Mouse (Mus musculus): ENCODE measurements at regions not wholly inside any gene's neighbourhood (a gene's known extent, or its start where the extent isn't known, plus 50 kb on each side); places are given as distances from the start of the nearest gene placed in this dataset.

DNA sequence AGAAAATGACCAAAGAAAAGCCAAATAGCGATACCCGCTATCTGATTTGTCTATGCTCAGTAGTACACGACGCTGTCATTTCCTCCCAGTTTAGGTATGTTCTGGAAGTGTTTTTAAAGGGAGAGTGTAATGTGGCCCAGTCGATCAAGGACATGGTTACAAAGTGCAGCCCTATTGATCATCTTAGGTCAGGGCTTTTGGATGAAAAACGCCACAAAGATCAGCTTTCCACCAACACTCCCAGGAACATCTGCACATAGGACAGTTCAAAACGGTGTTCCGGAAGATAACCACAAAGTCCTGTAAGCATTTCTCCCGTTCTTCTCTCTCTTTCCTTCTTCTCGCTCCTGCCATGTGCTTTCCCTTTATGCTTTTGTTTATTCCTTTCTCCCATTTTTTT lies 149.2 kb upstream of the Maf start:
- Histone ChIP-seq H3K9me3 (replicated peaks) (no peaks in the 10 kb centered on the region), H3K36me3 (replicated peaks) (no peaks in the 10 kb centered on the region), H3K4me2 (no peak overlapping the region), H3K9ac (no peak overlapping the region), H3K4me1 (replicated peaks) (no peaks in the 10 kb centered on the region), H3K27me3 (no peaks in the 10 kb centered on the region), H3K4me3 (replicated peaks) (no peak overlapping the region), H3K27ac (replicated peaks) (no peak overlapping the region)
- ATAC-seq (ENCODE audit: insufficient read depth) = no peak
- 69% methylated on average over 10 of the region's 10 CpGs for WGBS (ENCODE audit: insufficient replicate concordance)

DNA sequence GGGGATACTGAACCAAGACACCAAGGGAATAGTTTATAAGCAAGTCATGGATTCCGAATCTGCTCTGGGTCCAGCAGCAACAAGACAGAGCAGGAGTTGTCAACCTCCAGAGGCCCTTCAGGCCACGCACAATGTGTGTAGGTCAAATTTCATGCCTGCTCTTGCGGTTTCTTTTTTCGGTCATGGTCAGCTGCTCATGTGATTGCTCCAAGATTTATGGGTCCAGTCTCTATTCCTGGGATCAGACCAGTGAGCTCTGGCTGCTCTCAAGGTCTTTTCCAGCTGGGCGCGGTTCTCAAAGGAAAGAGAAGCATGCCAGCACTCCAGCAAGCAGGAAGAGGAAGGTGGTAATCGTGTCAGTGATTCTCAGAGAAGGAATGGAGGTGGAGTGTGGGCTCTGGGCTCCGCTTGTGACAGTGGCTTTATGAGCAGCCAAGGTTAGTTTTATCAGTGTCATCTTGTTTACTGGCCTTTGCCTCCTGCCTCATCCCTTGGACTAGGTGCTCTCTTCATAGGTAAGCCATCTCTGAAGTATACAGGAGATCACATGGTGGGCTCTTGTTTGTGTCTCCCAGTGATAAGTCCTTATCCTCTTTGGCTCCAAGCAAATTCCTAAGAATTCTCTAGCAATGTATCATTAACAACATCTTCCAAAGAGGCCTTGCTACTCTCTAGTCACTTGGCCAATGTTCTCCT lies 148.5 kb upstream of the Maf start:
- H3K4me2 ChIP-seq = no peak overlapping the region
- no peak overlapping the region for H3K9ac ChIP-seq
- no peak for ATAC-seq (ENCODE audit: insufficient read depth)
- H3K36me3 ChIP-seq (replicated peaks) = no peaks in the 10 kb centered on the region
- no peaks in the 10 kb centered on the region for H3K27me3 ChIP-seq
- H3K9me3 ChIP-seq (replicated peaks) = no peaks in the 10 kb centered on the region
- no peak overlapping the region for H3K4me3 ChIP-seq (replicated peaks)
- no peak overlapping the region for H3K27ac ChIP-seq (replicated peaks)
- H3K4me1 ChIP-seq (replicated peaks) = no peaks in the 10 kb centered on the region
- 71% methylated on average over 8 of the region's 8 CpGs for WGBS (ENCODE audit: insufficient replicate concordance)

DNA sequence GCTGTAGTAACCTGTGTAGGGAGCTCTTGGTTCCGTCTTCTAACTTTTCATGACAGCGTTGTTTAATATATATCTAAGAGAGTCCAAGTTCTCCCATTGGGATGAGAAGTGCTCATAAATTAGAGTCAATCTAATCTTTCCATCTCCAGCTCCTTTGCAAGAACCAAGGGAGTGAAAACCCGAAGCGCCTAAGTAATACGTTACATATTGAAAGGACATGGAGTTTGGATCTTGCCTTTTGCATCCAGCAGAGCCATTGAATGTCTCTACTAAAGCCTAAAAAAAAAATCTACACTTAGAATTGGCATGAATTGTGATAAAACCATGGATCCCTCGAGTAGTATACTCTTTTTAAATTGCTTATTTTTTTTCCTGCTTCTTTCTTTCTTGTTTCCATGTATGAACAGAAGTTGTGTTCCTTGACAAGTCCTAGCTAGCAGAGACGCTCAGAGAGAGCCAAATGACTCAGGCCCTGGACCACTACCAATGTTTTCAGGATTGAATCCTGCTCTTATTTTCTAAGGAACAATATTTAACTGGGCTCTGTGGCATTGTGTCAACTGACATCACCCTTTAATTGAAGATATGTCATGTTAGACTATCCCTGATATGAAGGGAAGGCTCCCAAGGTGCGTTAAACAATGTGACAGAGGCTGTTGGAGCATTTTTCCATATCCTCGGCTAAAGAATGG lies 146.8 kb upstream of the Maf start:
- Histone ChIP-seq H3K27me3 (no peaks in the 10 kb centered on the region), H3K27ac (replicated peaks) (no peak overlapping the region), H3K9me3 (replicated peaks) (no peaks in the 10 kb centered on the region), H3K4me1 (replicated peaks) (no peaks in the 10 kb centered on the region), H3K4me2 (no peak overlapping the region), H3K9ac (no peak overlapping the region), H3K4me3 (replicated peaks) (no peak overlapping the region), H3K36me3 (replicated peaks) (no peaks in the 10 kb centered on the region)
- 63% methylated on average over 9 of the region's 9 CpGs for WGBS (ENCODE audit: insufficient replicate concordance)
- no peak for ATAC-seq (ENCODE audit: insufficient read depth)

DNA sequence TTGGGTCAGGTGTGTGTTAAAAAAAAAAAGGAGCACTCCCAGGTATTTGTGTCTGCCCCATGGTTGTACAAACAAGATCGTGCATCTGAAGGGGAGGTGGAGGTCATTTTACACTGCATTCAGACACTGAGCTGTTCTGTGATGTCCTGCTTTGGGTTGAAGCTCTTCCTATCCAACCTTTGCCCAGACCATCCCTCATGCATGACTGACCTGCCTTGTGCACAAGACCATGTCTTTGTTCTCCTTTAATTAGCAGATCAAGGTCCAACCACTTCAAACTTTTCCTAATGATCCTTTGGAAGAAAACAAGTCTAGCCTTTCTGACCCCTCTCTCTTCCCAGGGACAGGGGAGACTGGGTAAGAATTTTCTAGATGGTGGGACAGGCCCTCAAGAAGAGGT lies 143.0 kb upstream of the Maf start:
- Histone ChIP-seq H3K4me2 (no peak overlapping the region), H3K9ac (no peak overlapping the region), H3K4me3 (replicated peaks) (no peak overlapping the region), H3K27me3 (no peaks in the 10 kb centered on the region), H3K4me1 (replicated peaks) (no peaks in the 10 kb centered on the region), H3K36me3 (replicated peaks) (no peaks in the 10 kb centered on the region), H3K27ac (replicated peaks) (no peak overlapping the region), H3K9me3 (replicated peaks) (no peaks in the 10 kb centered on the region)
- ATAC-seq (ENCODE audit: insufficient read depth) = no peak
- 53% methylated on average over 1 of the region's 1 CpGs for WGBS (ENCODE audit: insufficient replicate concordance)

DNA sequence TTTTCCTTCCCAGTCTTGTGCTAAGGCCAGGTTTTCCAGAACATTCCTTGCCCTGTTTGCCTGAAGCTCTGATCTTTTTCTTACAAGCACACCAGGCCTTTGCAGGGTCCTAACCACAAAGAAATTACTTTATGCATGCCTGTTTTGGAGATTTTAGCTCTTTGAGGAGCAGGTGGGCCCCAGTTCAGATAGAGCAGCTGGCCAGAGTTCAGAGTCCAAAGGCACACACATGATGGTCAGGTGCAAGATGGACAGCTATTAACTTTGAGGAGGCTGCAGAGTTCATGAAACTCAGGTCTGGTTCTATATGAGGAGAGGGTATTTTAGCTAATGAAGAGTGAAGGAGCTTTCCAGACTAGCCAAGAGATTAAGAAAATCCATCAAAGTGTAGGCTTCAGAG lies 125.8 kb upstream of the Maf start:
- H3K27me3 ChIP-seq = no peaks in the 10 kb centered on the region
- H3K4me1 ChIP-seq (replicated peaks) = no peaks in the 10 kb centered on the region; the same call in 1 of the 2 replicates
- no peak for ATAC-seq (ENCODE audit: insufficient read depth)
- H3K9ac ChIP-seq = no peak overlapping the region
- H3K27ac ChIP-seq (replicated peaks) = no peak overlapping the region
- no peak overlapping the region for H3K4me2 ChIP-seq
- no peaks in the 10 kb centered on the region for H3K36me3 ChIP-seq (replicated peaks)
- no peak overlapping the region for H3K4me3 ChIP-seq (replicated peaks)
- no peaks in the 10 kb centered on the region for H3K9me3 ChIP-seq (replicated peaks)

DNA sequence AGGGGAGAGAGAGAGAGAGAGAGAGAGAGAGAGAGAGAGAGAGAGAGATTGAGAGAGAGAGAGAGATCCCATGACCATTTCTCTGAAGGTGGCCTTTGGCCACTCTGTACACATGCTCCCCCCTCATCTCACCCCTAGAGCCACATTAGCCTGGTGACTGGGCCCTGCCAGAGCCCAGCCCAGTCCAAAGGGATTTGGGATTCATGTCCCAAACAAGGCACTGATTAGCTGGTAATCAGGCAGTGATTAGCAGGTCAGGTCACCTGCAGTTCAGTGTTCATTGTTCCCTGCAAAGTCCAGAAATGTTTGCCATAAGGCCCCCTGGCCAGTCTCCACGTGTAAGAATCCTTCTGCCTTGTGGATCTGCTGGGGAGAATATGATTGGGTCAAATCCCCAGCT lies 124.1 kb upstream of the Maf start:
- Histone ChIP-seq H3K4me3 (replicated peaks) (no peak overlapping the region), H3K9ac (no peak overlapping the region), H3K27ac (replicated peaks) (no peak overlapping the region), H3K27me3 (no peaks in the 10 kb centered on the region), H3K9me3 (replicated peaks) (no peaks in the 10 kb centered on the region), H3K4me1 (replicated peaks) (no peaks in the 10 kb centered on the region; the same call in 1 of the 2 replicates), H3K36me3 (replicated peaks) (no peaks in the 10 kb centered on the region), H3K4me2 (no peak overlapping the region)
- 25% methylated on average over 1 of the region's 1 CpGs for whole genome bisulfite sequencing (ENCODE audit: insufficient replicate concordance)
- peak; percentile 44; the same call in 1 of the 2 replicates for ATAC-seq (ENCODE audit: insufficient read depth)

DNA sequence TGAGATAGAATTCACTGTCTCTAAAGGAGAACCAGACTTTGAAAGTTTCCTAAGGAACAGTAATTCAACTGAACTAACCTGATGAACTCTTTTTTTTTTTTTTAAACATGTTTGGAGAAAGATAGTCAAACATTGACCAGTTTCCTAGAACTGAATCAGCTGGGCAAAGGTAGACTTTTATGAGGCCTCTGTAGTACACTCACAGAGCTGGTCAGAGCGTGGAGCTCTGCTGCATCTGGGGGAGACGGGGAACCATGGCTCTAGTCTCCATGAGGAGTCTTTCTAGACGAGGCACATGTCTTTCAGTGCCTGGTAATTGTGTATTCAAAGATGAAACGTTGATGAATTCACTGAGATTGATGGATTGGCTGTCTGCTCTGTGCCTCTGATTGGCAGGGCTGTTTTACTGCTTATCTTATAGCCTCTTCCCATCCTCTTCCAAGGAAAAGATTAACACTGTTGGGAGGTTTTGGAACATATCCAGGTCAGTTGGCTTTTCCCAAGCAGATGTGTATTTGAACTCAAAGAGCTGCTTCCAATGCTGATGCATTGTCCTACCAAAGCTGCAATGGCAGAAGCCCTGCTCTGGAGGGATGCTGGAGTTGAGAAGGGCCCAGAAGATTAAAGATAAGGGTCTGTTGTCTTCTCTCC lies 122.5 kb upstream of the Maf start:
- no peak for ATAC-seq (ENCODE audit: insufficient read depth)
- Histone ChIP-seq H3K4me3 (replicated peaks) (no peak overlapping the region), H3K4me1 (replicated peaks) (no peaks in the 10 kb centered on the region; the same call in 1 of the 2 replicates)

DNA sequence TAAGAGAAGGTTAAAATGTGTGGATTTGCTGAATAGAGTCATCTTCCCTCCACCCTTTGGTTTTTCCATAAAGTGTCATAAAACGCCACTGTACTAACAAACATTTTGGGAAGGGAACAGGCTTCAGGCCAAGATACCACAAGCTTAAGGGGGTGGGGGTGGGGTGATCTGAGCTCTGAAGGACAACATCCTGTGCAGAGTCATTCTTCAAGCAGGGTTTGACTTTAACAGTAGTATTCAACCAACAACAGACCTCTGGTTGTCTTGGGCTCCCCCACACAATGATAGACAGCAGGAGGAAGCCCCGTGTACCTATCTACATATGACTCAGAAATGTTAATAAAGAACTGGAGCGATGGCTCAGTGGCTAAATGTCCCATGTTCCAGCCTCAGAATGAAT lies 118.9 kb upstream of the Maf start:
- no peak overlapping the region for H3K4me2 ChIP-seq
- H3K27me3 ChIP-seq = no peaks in the 10 kb centered on the region
- H3K9ac ChIP-seq = no peak overlapping the region
- 12% methylated on average over 3 of the region's 3 CpGs for WGBS (ENCODE audit: insufficient replicate concordance)
- no peak for ATAC-seq (ENCODE audit: insufficient read depth)
- H3K27ac ChIP-seq (replicated peaks) = no peak overlapping the region
- H3K4me1 ChIP-seq (replicated peaks) = no peaks in the 10 kb centered on the region
- H3K4me3 ChIP-seq (replicated peaks) = no peak overlapping the region
- no peaks in the 10 kb centered on the region for H3K36me3 ChIP-seq (replicated peaks)
- H3K9me3 ChIP-seq (replicated peaks) = no peaks in the 10 kb centered on the region

More for the DNA sequence above, 122.5 kb upstream of the Maf start:
- Histone ChIP-seq H3K9me3 (replicated peaks) (no peaks in the 10 kb centered on the region), H3K27me3 (no peaks in the 10 kb centered on the region), H3K36me3 (replicated peaks) (no peaks in the 10 kb centered on the region), H3K9ac (no peak overlapping the region), H3K4me2 (no peak overlapping the region), H3K27ac (replicated peaks) (no peak overlapping the region)
- 32% methylated on average over 4 of the region's 4 CpGs for WGBS (ENCODE audit: insufficient replicate concordance)

DNA sequence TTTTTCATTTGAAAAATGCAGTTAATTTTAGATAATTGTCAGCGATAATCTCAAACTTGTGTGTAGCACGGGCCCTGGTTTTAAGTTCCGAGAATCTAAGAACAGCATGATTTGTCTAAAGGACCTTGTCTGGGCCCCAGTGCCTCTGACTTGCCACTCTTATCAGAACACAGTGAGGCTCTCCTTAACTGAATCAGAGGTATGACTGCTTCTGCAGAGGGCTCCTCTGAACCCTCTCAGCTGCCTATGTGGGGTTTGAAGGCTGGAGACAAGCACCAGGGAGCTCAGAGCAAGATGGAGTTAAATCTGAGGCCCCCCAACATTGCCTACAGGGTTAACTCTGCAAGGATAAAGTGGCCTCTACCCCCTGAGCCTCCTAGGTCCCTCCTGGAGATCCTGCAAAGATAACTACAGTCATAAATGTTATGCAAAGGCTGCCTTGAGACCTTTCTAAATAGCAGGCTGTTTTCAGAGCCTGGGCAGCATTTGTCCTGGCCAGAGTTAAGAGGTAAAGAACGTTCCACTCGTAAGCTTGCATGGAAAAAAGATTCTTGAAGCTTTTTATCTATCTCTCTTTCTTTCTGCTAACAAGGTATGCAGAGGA lies 118.4 kb upstream of the Maf start:
- Histone ChIP-seq H3K9ac (no peak overlapping the region), H3K27me3 (no peaks in the 10 kb centered on the region), H3K4me2 (no peak overlapping the region), H3K36me3 (replicated peaks) (no peaks in the 10 kb centered on the region), H3K4me1 (replicated peaks) (no peaks in the 10 kb centered on the region), H3K9me3 (replicated peaks) (no peaks in the 10 kb centered on the region), H3K27ac (replicated peaks) (no peak overlapping the region), H3K4me3 (replicated peaks) (no peak overlapping the region)
- 26% methylated on average over 5 of the region's 5 CpGs for WGBS (ENCODE audit: insufficient replicate concordance)
- no peak for ATAC-seq (ENCODE audit: insufficient read depth)

DNA sequence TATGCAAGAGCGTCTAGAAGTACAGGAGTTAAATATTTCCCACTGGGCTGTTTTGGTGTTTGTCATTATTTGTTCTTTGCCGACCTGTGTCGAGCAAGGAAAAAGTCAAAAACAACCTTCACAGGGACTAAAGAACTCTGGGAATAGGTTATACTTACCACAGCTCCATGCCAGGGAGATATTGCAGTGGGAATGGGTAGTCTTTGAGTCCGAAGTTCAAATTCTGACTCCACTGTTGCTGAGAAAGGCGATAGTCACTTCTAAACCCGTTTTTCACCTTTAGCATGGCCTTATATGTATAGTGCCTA lies 116.8 kb upstream of the Maf start:
- Histone ChIP-seq H3K9ac (no peak overlapping the region), H3K36me3 (replicated peaks) (no peaks in the 10 kb centered on the region), H3K4me1 (replicated peaks) (no peaks in the 10 kb centered on the region), H3K4me2 (no peak overlapping the region), H3K27ac (replicated peaks) (no peak overlapping the region), H3K4me3 (replicated peaks) (no peak overlapping the region), H3K27me3 (no peaks in the 10 kb centered on the region), H3K9me3 (replicated peaks) (no peaks in the 10 kb centered on the region)
- ATAC-seq (ENCODE audit: insufficient read depth) = no peak
- 56% methylated on average over 6 of the region's 6 CpGs for WGBS (ENCODE audit: insufficient replicate concordance)

DNA sequence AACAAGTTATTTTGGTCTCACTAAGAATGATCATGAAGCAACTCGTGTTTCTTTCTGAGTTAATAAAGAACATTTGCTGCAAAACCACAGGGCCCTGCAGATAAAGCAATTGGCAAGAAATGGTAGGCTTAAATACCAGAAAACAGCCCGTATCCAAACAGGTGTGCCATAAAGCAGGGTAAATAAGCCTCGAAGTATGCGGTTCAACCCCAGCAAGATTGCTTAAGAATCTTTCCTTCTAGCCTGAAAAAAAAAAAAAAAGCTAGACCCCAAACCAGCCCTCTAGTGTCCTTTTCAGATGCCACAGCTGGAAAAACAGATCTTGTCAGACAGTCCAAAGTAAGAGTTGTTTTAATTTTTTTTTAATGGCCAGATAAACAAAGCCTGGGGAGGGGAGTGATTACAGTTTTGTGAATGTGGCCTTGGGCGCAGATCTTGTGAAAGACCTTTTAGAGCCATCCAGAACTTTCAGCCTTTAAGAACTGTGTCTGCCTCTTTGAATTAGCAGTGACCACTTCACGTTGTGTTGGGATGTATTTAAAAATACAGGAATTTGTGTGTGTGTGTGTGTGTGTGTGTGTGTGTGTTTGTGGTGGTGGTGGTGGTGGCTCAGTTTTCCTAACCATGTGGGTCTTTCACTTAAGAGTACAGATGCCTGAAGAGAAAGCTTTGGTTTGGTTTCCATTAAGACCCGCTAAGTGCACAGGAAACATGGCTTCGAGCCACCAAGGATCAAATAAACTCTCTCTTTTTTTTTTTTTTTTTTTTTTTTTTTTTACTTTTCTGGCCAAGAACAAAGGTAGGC lies 116.3 kb upstream of the Maf start:
- H3K9ac ChIP-seq = no peak overlapping the region
- no peaks in the 10 kb centered on the region for H3K9me3 ChIP-seq (replicated peaks)
- no peak overlapping the region for H3K27ac ChIP-seq (replicated peaks)
- H3K27me3 ChIP-seq = no peaks in the 10 kb centered on the region
- no peak for ATAC-seq (ENCODE audit: insufficient read depth)
- no peaks in the 10 kb centered on the region for H3K4me1 ChIP-seq (replicated peaks)
- 61% methylated on average over 8 of the region's 8 CpGs for WGBS (ENCODE audit: insufficient replicate concordance)
- no peak overlapping the region for H3K4me2 ChIP-seq
- no peaks in the 10 kb centered on the region for H3K36me3 ChIP-seq (replicated peaks)
- no peak overlapping the region for H3K4me3 ChIP-seq (replicated peaks)

All from liver, embryonic 15.5 days (tissue).